Mouse (Mus musculus) heart, embryonic 15.5 days (tissue): Measurements from ENCODE around the gene 4430402I18Rik. TPM values are rescaled to one million over a fixed set of nuclear protein-coding genes. Genes with fewer than 3 reads are reported as not detected.
A peak's percentile ranks its signal among the peaks of the same experiment; 100 is the strongest.
"Not testable (repeated sequence)": the region's sequence is repeated elsewhere in the genome, so short reads cannot be mapped to it uniquely, and the experiment has no call there.

ENCODE experiments used
- ATAC-seq: fragments of 200-750 bp; cut with Nextera tagmentation; replicated peaks from 2 replicates; pipeline ENCODE4 v1.8.0; 2017; ENCODE audit warnings: low read depth, moderate TSS enrichment; ENCODE audit not compliant: insufficient number of reproducible peaks, insufficient read depth, low FRiP score
- H3K27ac ChIP-seq: fragments of 300-500 bp; sonication (generic); 2 replicates; pipeline ENCODE4 v1.5.1; 2015; ENCODE audit warnings: mild to moderate bottlenecking, inconsistent platforms
- H3K27me3 ChIP-seq: fragments of 300-500 bp; sonication (generic); 2 replicates; pipeline ENCODE4 v1.6.1; 2015; ENCODE audit warnings: inconsistent platforms
- H3K36me3 ChIP-seq: fragments of 300-500 bp; sonication (generic); 2 replicates; pipeline ENCODE4 v1.6.1; 2015; ENCODE audit warnings: mild to moderate bottlenecking, inconsistent platforms
- H3K4me1 ChIP-seq: fragments of 300-500 bp; sonication (generic); replicated peaks from 2 replicates; pipeline ENCODE4 v1.6.1; 2015; ENCODE audit warnings: inconsistent platforms
- H3K4me2 ChIP-seq: fragments of 300-500 bp; sonication (generic); 2 replicates; pipeline ENCODE4 v1.6.1; 2015; ENCODE audit warnings: inconsistent platforms, mild to moderate bottlenecking, moderate library complexity
- H3K4me3 ChIP-seq: fragments of 300-500 bp; sonication (generic); 2 replicates; pipeline ENCODE4 v1.5.1; 2015; ENCODE audit warnings: mild to moderate bottlenecking, inconsistent platforms
- H3K9ac ChIP-seq: fragments of 300-500 bp; sonication (generic); 2 replicates; pipeline ENCODE4 v1.6.1; 2015; ENCODE audit warnings: mild to moderate bottlenecking, inconsistent platforms
- H3K9me3 ChIP-seq: fragments of 300-500 bp; sonication (generic); replicated peaks from 2 replicates; pipeline ENCODE4 v1.6.1; 2016; ENCODE audit warnings: inconsistent platforms
- WGBS: fragments of 180-500 bp; shearing (Covaris S2); methylation state at CpG from one replicate; pipeline ENCODE4 v1.1.7; 2015; ENCODE audit warnings: mixed read lengths; 5-methylcytosine and 5-hydroxymethylcytosine counted together
- polyA plus RNA-seq: library from polyadenylated mRNA; unstranded; fragments of >200 nt; fragmentation: Nextera tagmentation; extraction: Ambion mirVana; gene quantifications from 2 replicates; pipeline ENCODE4 v1.2.1, GENCODE M21; 2015

Gene 4430402I18Rik
- 7.9 and 11.4 TPM in 2 replicates for polyA plus RNA-seq

GRCm38 (mm10) chr19:28967652-28968051 is at the start of gene 4430402I18Rik:
4430402I18Rik (minus strand) TSS chr19:28967800.
- H3K27me3 ChIP-seq: no peaks in the 10 kb centered on the region
- 11% methylated on average over 11 of the region's 11 CpGs for WGBS
- H3K4me3 ChIP-seq: no peak within 1 kb of the TSS
- no peaks in the 10 kb centered on the region for H3K36me3 ChIP-seq
- no peak for ATAC-seq
- H3K4me1 ChIP-seq: peaks cover 23% of the 10 kb centered on the region
- no peaks in the 10 kb centered on the region for H3K9me3 ChIP-seq
- H3K9ac ChIP-seq: no peak within 1 kb of the TSS
- H3K4me2 ChIP-seq: peak within 1 kb of the TSS; percentile 23; the same call in 1 of the 2 replicates
- no peak within 1 kb of the TSS for H3K27ac ChIP-seq

- no peak for ATAC-seq
- 50% methylated on average over 5 of the region's 5 CpGs for WGBS
- no peaks in the 10 kb centered on the region for H3K27me3 ChIP-seq
- no peak overlapping the region for H3K9ac ChIP-seq
- peaks cover 61% of the 10 kb centered on the region for H3K36me3 ChIP-seq
- H3K4me3 ChIP-seq: no peak overlapping the region
- H3K4me1 ChIP-seq: 0 out of 2 replicates have a peak, but pooled peaks cover 3% of the 10 kb centered on the region
- 0 out of 2 replicates have a peak overlapping the region, but pooled peaks have one; percentile 12 for H3K27ac ChIP-seq
- H3K9me3 ChIP-seq: no peaks in the 10 kb centered on the region
- no peak overlapping the region for H3K4me2 ChIP-seq
Observed at GRCm38 (mm10) chr19:29016786-29017185, 49.2 kb upstream of the 4430402I18Rik start.

GRCm38 (mm10) chr19:29016204-29016765 is 48.7 kb upstream of the 4430402I18Rik start:
- H3K4me3 ChIP-seq: no peak overlapping the region
- H3K4me1 ChIP-seq: 0 out of 2 replicates have a peak, but pooled peaks cover 3% of the 10 kb centered on the region
- no peak overlapping the region for H3K27ac ChIP-seq
- H3K36me3 ChIP-seq: peaks cover 58% of the 10 kb centered on the region
- no peak for ATAC-seq
- no peaks in the 10 kb centered on the region for H3K9me3 ChIP-seq
- no peak overlapping the region for H3K4me2 ChIP-seq
- WGBS: 62% methylated on average over 5 of the region's 5 CpGs
- H3K9ac ChIP-seq: no peak overlapping the region
- no peaks in the 10 kb centered on the region for H3K27me3 ChIP-seq

GRCm38 (mm10) chr19:29015410-29016203 is 48.0 kb upstream of the 4430402I18Rik start:
- Histone ChIP-seq H3K4me2 (no peak overlapping the region), H3K9ac (no peak overlapping the region), H3K27ac (no peak overlapping the region), H3K4me3 (no peak overlapping the region), H3K9me3 (no peaks in the 10 kb centered on the region), H3K4me1 (0 out of 2 replicates have a peak, but pooled peaks cover 3% of the 10 kb centered on the region), H3K27me3 (no peaks in the 10 kb centered on the region), H3K36me3 (peaks cover 55% of the 10 kb centered on the region)
- 79% methylated on average over 8 of the region's 8 CpGs for WGBS
- ATAC-seq: no peak

GRCm38 (mm10) chr19:29014466-29015055 is 47.0 kb upstream of the 4430402I18Rik start:
- Histone ChIP-seq H3K27me3 (no peaks in the 10 kb centered on the region), H3K9ac (no peak overlapping the region), H3K4me3 (no peak overlapping the region), H3K4me1 (0 out of 2 replicates have a peak, but pooled peaks cover 3% of the 10 kb centered on the region), H3K36me3 (peaks cover 50% of the 10 kb centered on the region), H3K9me3 (no peaks in the 10 kb centered on the region), H3K4me2 (no peak overlapping the region), H3K27ac (no peak overlapping the region)
- 76% methylated on average over 5 of the region's 5 CpGs for WGBS
- no peak for ATAC-seq

- no peak overlapping the region for H3K4me3 ChIP-seq
Observed at GRCm38 (mm10) chr19:29011355-29011990, 43.9 kb upstream of the 4430402I18Rik start.

GRCm38 (mm10) chr19:29009046-29009445 is 41.4 kb upstream of the 4430402I18Rik start:
- Histone ChIP-seq H3K4me2 (no peak overlapping the region), H3K4me1 (no peaks in the 10 kb centered on the region), H3K9me3 (no peaks in the 10 kb centered on the region), H3K36me3 (peaks cover 57% of the 10 kb centered on the region), H3K4me3 (no peak overlapping the region), H3K9ac (no peak overlapping the region), H3K27me3 (no peaks in the 10 kb centered on the region), H3K27ac (no peak overlapping the region)
- ATAC-seq: no peak
- 94% methylated on average over 11 of the region's 11 CpGs for WGBS

More at GRCm38 (mm10) chr19:29011355-29011990, 43.9 kb upstream of the 4430402I18Rik start:
- 86% methylated on average over 12 of the region's 12 CpGs for WGBS
- no peaks in the 10 kb centered on the region for H3K27me3 ChIP-seq
- no peak overlapping the region for H3K4me2 ChIP-seq
- no peak overlapping the region for H3K27ac ChIP-seq
- H3K36me3 ChIP-seq: peaks cover 57% of the 10 kb centered on the region
- 0 out of 2 replicates have a peak, but pooled peaks cover 3% of the 10 kb centered on the region for H3K4me1 ChIP-seq
- no peaks in the 10 kb centered on the region for H3K9me3 ChIP-seq
- no peak overlapping the region for H3K9ac ChIP-seq
- ATAC-seq: no peak

GRCm38 (mm10) chr19:29008069-29008706 is 40.6 kb upstream of the 4430402I18Rik start:
- Histone ChIP-seq H3K36me3 (peaks cover 51% of the 10 kb centered on the region), H3K9me3 (no peaks in the 10 kb centered on the region), H3K4me1 (no peaks in the 10 kb centered on the region), H3K27me3 (no peaks in the 10 kb centered on the region), H3K27ac (no peak overlapping the region), H3K4me2 (no peak overlapping the region), H3K9ac (no peak overlapping the region), H3K4me3 (no peak overlapping the region)
- WGBS: 92% methylated on average over 3 of the region's 3 CpGs
- no peak for ATAC-seq

GRCm38 (mm10) chr19:29000321-29000720 is 32.7 kb upstream of the 4430402I18Rik start:
- ATAC-seq, H3K4me1 ChIP-seq: not testable (repeated sequence)
- WGBS: 97% methylated on average over 16 of the region's 16 CpGs

GRCm38 (mm10) chr19:28997976-28998630 is 30.5 kb upstream of the 4430402I18Rik start:
- Histone ChIP-seq H3K4me3 (no peak overlapping the region), H3K27ac (no peak overlapping the region), H3K36me3 (peaks cover 57% of the 10 kb centered on the region), H3K9ac (no peak overlapping the region), H3K9me3 (no peaks in the 10 kb centered on the region), H3K27me3 (no peaks in the 10 kb centered on the region), H3K4me1 (peaks cover 17% of the 10 kb centered on the region), H3K4me2 (no peak overlapping the region)
- 72% methylated on average over 4 of the region's 4 CpGs for WGBS
- no peak for ATAC-seq

More at GRCm38 (mm10) chr19:29000321-29000720, 32.7 kb upstream of the 4430402I18Rik start:
- not testable (repeated sequence) for H3K4me3 ChIP-seq, H3K9me3 ChIP-seq, H3K27me3 ChIP-seq, H3K27ac ChIP-seq, H3K9ac ChIP-seq, H3K4me2 ChIP-seq
- H3K36me3 ChIP-seq: peaks cover 48% of the 10 kb centered on the region
